Mouse (Mus musculus) neutrophil, adult 59 days (primary cell): Measurements from ENCODE around the gene Olfr1173. TPM values are rescaled to one million over a fixed set of nuclear protein-coding genes. Genes with fewer than 3 reads are reported as not detected.

Experiments used
- total RNA-seq, 2 experiments: library from RNA; stranded (reverse); gene quantifications; 1 replicate in 1 of 2; 2 replicates in 1 of 2; pipeline ENCODE4 v1.2.4; 2023

Gene Olfr1173
- not detected for total RNA-seq

DNA sequence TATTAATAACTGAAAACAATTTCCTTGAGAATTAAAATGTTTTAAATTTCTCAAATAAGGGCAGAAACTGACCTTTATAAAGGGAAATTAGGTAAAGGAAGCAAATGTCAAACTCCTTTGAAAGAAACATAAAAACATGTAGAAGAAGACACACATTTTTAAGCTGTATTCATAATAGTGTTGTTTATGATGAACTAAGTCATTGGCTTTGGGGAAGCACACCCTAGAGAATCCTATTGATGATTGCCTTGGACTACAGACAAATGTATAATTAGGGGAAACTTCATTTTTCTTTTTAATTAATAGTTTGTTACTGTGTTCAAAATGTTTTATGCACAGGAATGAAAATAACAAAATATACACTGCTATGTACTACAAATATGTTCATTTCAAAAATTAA is at the start of gene Olfr1173:
Gene Olfr1173, minus strand, starts transcription at position 101 of the 400 bp plus-strand sequence.

DNA sequence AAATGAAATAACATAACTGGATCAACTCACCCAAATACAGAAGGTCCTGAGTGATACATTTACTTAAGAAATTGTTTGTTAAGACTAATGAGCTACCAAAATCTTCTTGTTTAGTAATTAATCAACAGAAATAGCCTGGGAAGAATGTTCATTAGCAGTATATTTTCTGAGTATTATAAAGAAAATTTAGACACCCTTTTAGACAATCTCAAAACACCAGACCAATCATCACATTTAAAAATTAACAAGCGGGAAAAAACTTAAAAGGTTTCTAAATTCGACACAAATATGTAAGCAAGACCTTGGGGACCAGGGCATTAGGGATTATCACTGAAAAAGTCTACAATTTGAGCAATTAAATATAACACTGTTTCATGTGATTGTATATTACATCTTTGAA is 47.4 kb upstream of the Olfr1173 start, which contains the start of gene Olfr1175-ps:
Gene Olfr1175-ps, minus strand, starts transcription at position 101 of the 400 bp plus-strand sequence.

DNA sequence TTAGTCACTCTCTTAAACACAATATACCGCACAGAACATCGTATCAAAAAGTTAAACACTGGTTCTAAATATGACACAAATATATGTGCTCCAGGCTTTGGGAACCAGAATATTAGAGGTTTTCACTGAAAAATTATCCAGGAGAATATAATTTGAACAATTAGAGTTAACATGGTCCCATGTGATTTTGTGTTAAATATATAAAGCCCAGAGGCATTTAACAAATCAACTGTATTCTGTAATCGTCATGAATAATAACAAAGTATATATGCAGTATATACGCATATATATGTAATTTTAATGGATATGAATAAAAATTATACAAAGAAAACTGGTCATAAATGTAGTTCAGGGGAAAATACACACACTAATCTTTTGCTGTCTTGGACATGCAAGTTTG is 35.4 kb upstream of the Olfr1173 start, which contains the start of gene Olfr1174-ps:
Gene Olfr1174-ps, minus strand, starts transcription at position 101 of the 400 bp plus-strand sequence.

DNA sequence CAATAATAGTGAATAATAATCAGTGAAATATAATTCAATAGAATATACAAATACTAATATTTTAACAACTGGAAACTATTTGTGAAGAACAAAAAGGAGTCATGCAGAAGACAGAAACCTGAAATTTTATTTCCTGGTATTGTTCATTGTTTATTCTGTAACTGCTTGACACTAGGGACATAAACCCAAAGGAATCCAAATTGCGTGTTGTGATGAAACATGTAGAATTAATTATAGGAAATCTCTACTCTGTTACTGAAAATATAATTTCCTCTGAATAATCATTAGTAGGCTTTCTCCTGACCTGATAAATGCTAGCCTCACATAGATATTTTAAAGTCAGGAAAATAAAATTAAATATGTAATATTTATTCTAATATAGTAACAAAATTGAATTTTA is 51.4 kb downstream of the Olfr1173 start, which contains the start of gene Olfr1170:
Gene Olfr1170, minus strand, starts transcription at position 101 of the 400 bp plus-strand sequence.

Other genes starting within 250 kb of the Olfr1173 start
- gene Olfr73, start 242.2 kb downstream of the Olfr1173 start, total RNA-seq, result not detected
- not detected for gene Olfr1162, start 228.7 kb downstream of the Olfr1173 start, total RNA-seq
- gene Olfr1163, start 208.0 kb downstream of the Olfr1173 start, total RNA-seq, result not detected
- not detected for gene Olfr1164, start 185.9 kb downstream of the Olfr1173 start, total RNA-seq
- gene Olfr1166, start 151.6 kb downstream of the Olfr1173 start, total RNA-seq, result not detected
- gene Olfr1167, start 124.7 kb downstream of the Olfr1173 start, total RNA-seq, result not detected
- gene Olfr1168, start 98.0 kb downstream of the Olfr1173 start, total RNA-seq, result not detected
- not detected for gene Olfr1170, start 51.5 kb downstream of the Olfr1173 start, total RNA-seq
- gene Olfr1174-ps, start 35.3 kb upstream of the Olfr1173 start, total RNA-seq, result not detected
- not detected for gene Olfr1175-ps, start 47.3 kb upstream of the Olfr1173 start, total RNA-seq
- not detected for gene Olfr1176, start 56.8 kb upstream of the Olfr1173 start, total RNA-seq
- gene Olfr1177-ps, start 66.6 kb upstream of the Olfr1173 start, total RNA-seq, result not detected
- not detected for gene Olfr1178, start 107.2 kb upstream of the Olfr1173 start, total RNA-seq
- gene Olfr1179, start 126.6 kb upstream of the Olfr1173 start, total RNA-seq, result not detected
- not detected for gene Olfr1180, start 139.3 kb upstream of the Olfr1173 start, total RNA-seq
- gene Olfr1181, start 146.3 kb upstream of the Olfr1173 start, total RNA-seq, result not detected
- not detected for gene Gm13757, start 169.3 kb upstream of the Olfr1173 start, total RNA-seq
- not detected for gene Olfr1183, start 175.0 kb upstream of the Olfr1173 start, total RNA-seq
- not detected for gene Olfr1184, start 203.7 kb upstream of the Olfr1173 start, total RNA-seq
- gene Olfr1185-ps1, start 213.4 kb upstream of the Olfr1173 start, total RNA-seq, result not detected
- gene Olfr1186, start 238.7 kb upstream of the Olfr1173 start, total RNA-seq, result not detected